Mouse (Mus musculus): ENCODE data around the gene P2ry6. TPM values are rescaled to one million over a fixed set of nuclear protein-coding genes. Genes with fewer than 3 reads are reported as not detected.

P2ry6 gene
- polyA plus RNA-seq, 1 experiment from 2014 or later: 2.0 TPM

DNA sequence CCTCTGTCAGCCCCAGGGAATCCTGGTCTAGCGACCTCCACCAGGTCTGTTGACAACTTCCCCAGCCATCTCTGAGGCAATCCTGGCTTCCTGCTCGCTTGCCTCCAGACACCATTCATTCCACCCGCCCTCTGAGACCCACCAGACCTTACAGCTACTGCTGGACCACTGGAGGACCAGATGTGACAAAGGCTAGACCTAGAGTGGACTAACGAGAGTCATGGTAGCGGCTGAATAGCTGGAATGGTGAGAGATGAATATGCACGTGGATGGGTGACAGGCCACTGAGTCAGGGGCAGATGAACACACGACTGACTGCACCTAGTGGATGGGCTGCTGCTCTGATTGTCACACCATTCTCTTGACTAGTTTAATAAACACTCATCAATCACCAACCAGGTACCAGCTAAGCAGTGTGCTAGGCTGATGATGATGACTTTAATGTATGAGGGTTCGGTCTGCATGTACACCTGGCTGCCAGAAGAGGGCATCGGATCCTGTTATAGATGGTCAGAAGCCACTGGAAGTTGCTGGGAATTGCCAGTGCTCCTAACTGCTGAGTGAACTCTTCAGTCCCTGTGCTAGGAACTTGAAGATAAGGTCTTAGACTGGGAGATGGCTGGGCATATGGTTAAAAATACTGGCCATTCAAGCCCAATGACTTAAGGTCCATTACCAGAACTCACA, 71.9 kb downstream of the P2ry6 start:
- no peaks in the 10 kb centered on the region for H3K9me3 ChIP-seq
- H3K4me3 ChIP-seq: no peak overlapping the region
- H3K4me1 ChIP-seq: peaks cover 4% of the 10 kb centered on the region
- no peak overlapping the region for H3K27ac ChIP-seq
- WGBS: 84% methylated on average over 9 of the region's 9 CpGs
- no peak for DNase-seq (ENCODE audit: extremely low spot score, low spot score)
- H3K27me3 ChIP-seq (ENCODE audit: poor library complexity, severe bottlenecking): no peaks in the 10 kb centered on the region
- peaks cover 39% of the 10 kb centered on the region for H3K36me3 ChIP-seq (replicated peaks)

DNA sequence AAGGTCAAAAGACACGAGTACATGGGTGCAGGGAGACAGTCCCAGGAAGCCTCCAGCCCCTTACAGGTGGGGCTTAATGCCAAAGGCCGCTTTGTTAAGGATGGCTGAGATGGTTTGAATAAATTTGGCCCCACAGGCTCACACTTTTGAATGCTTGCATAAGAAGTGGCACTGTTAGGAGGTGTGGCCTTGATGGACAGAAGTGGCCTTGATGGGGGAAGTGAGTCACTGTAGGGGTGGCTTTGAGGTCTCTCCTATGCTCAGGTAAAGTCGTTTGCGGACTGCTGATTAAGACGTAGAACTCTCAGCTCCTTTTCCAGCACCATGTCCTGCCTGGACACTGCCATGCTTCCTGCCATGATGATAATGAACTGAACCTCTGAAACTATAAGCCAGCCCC, 76.6 kb downstream of the P2ry6 start:
- H3K9me3 ChIP-seq: no peaks in the 10 kb centered on the region
- peaks cover 28% of the 10 kb centered on the region for H3K4me1 ChIP-seq
- H3K36me3 ChIP-seq (replicated peaks): peaks cover 27% of the 10 kb centered on the region
- no peak for DNase-seq (ENCODE audit: extremely low spot score, low spot score)
- WGBS: 83% methylated on average over 5 of the region's 5 CpGs
- no peak overlapping the region for H3K4me3 ChIP-seq
- H3K27me3 ChIP-seq (ENCODE audit: poor library complexity, severe bottlenecking): no peaks in the 10 kb centered on the region
- no peak overlapping the region for H3K27ac ChIP-seq

DNA sequence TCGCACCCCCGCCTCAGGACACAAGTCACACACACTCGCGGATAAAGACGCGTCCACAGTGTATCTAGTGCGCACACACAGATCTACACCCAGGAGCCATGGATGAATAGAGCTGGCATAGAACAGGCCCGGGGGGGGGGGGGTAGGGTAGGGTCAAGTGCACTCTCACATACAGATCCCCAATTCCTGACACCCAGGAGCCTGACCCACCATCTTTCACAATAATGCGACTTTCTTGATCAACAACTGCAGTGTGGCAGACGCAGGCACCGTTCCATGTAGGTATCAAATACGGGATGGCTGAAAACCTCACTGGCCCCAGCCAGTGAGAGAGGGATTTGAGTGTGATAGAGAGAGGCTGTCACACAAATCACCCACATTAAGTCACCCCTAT, 79.6 kb downstream of the P2ry6 start:
- no peaks in the 10 kb centered on the region for H3K27me3 ChIP-seq (ENCODE audit: poor library complexity, severe bottlenecking)
- 5% methylated on average over 12 of the region's 12 CpGs for WGBS
- peaks cover 34% of the 10 kb centered on the region for H3K4me1 ChIP-seq
- H3K9me3 ChIP-seq: no peaks in the 10 kb centered on the region
- no peak for DNase-seq (ENCODE audit: extremely low spot score, low spot score)
- H3K27ac ChIP-seq: peak overlapping the region; percentile 86
- peaks cover 27% of the 10 kb centered on the region for H3K36me3 ChIP-seq (replicated peaks)
- peak overlapping the region; percentile 70 for H3K4me3 ChIP-seq

GRCm38 (mm10) chr7:100894057-100894832, 80.2 kb downstream of the P2ry6 start:
- Histone ChIP-seq H3K4me1 (peaks cover 34% of the 10 kb centered on the region), H3K27ac (peak overlapping the region; percentile 86), H3K4me3 (peak overlapping the region; percentile 70), H3K36me3 (replicated peaks) (peaks cover 33% of the 10 kb centered on the region), H3K27me3 (ENCODE audit: poor library complexity, severe bottlenecking) (no peaks in the 10 kb centered on the region), H3K9me3 (no peaks in the 10 kb centered on the region)
- 4% methylated on average over 53 of the region's 53 CpGs for WGBS
- peak; percentile 28 for DNase-seq (ENCODE audit: extremely low spot score, low spot score)

GRCm38 (mm10) chr7:100893249-100894056, 81.0 kb downstream of the P2ry6 start:
- H3K9me3 ChIP-seq: no peaks in the 10 kb centered on the region
- H3K36me3 ChIP-seq (replicated peaks): peaks cover 40% of the 10 kb centered on the region
- peak overlapping the region; percentile 86 for H3K27ac ChIP-seq
- DNase-seq (ENCODE audit: extremely low spot score, low spot score): no peak
- no peaks in the 10 kb centered on the region for H3K27me3 ChIP-seq (ENCODE audit: poor library complexity, severe bottlenecking)
- peaks cover 34% of the 10 kb centered on the region for H3K4me1 ChIP-seq
- H3K4me3 ChIP-seq: peak overlapping the region; percentile 70
- 67% methylated on average over 20 of the region's 20 CpGs for WGBS

Other genes starting within 250 kb of the P2ry6 start
- 5.0 and 5.7 TPM in 2 replicates for gene Relt, start 111.2 kb downstream of the P2ry6 start, polyA plus RNA-seq (2016; fragmentation: Nextera tagmentation; extraction: Ambion mirVana)
- 6.5 TPM in 2 replicates for gene Arhgef17, start 42.5 kb downstream of the P2ry6 start, polyA plus RNA-seq (2016; fragmentation: Nextera tagmentation; extraction: Ambion mirVana)
- 0.27 and 0.36 TPM in 2 replicates for gene P2ry2, start 38.2 kb upstream of the P2ry6 start, polyA plus RNA-seq (2016; fragmentation: Nextera tagmentation; extraction: Ambion mirVana)
- 19.5 and 20.3 TPM in 2 replicates for gene Fchsd2, start 118.2 kb upstream of the P2ry6 start, polyA plus RNA-seq (2016; fragmentation: Nextera tagmentation; extraction: Ambion mirVana)

Data from forebrain, embryonic 10.5 days (tissue).